Mouse (Mus musculus): ENCODE data around the gene D230025D16Rik. TPM values are rescaled to one million over a fixed set of nuclear protein-coding genes. Genes with fewer than 3 reads are reported as not detected.

The D230025D16Rik gene
- total and polyA plus RNA-seq, 2 experiments from 2014 or later, result 25.5 to 40.7 TPM

- Histone ChIP-seq H3K27ac (ENCODE audit: low read depth, low read length) (no peak overlapping the region), H3K27me3 (ENCODE audit: insufficient read depth, low read length) (peaks cover 29% of the 10 kb centered on the region), H3K9ac (peak overlapping the region; percentile 31; the same call in 1 of the 2 replicates), H3K9me3 (ENCODE audit: low read length) (no peaks in the 10 kb centered on the region), H3K4me3 (ENCODE audit: low read depth, low read length) (peak overlapping the region; percentile 19), H3K36me3 (ENCODE audit: insufficient read depth) (peaks cover 32% of the 10 kb centered on the region), H3K4me2 (ENCODE audit: low read depth) (peak overlapping the region; percentile 50), H3K4me1 (ENCODE audit: insufficient read depth) (0 out of 2 replicates have a peak, but pooled peaks cover 4% of the 10 kb centered on the region)
- 3% methylated on average over 28 of the region's 28 CpGs for WGBS
- DNase-seq (peak; percentile 75), ATAC-seq (peak; percentile 56)
- peak; percentile 57 for TF ChIP-seq CTCF (IDR thresholded peaks at IDR 0.05; ENCODE audit: low read depth)
Observed at GRCm38 (mm10) chr8:105278911-105279334, 54.0 kb downstream of the D230025D16Rik start.

- Histone ChIP-seq H3K4me3 (ENCODE audit: low read depth, low read length) (no peak overlapping the region), H3K27ac (ENCODE audit: low read depth, low read length) (no peak overlapping the region), H3K9ac (no peak overlapping the region), H3K4me1 (ENCODE audit: insufficient read depth) (peaks cover 4% of the 10 kb centered on the region; the same call in 1 of the 2 replicates), H3K36me3 (ENCODE audit: insufficient read depth) (peaks cover 42% of the 10 kb centered on the region), H3K4me2 (ENCODE audit: low read depth) (no peak overlapping the region), H3K9me3 (ENCODE audit: low read length) (no peaks in the 10 kb centered on the region), H3K27me3 (ENCODE audit: insufficient read depth, low read length) (peaks cover 14% of the 10 kb centered on the region)
- WGBS, result 71% methylated on average over 3 of the region's 3 CpGs
- DNase-seq, result no peak
- no peak for ATAC-seq
- no peak for TF ChIP-seq CTCF (IDR thresholded peaks at IDR 0.05; ENCODE audit: low read depth)
Observed at GRCm38 (mm10) chr8:105280567-105280966, 55.6 kb downstream of the D230025D16Rik start.

GRCm38 (mm10) chr8:105281821-105282220 lies 56.9 kb downstream of the D230025D16Rik start:
- no peak for TF ChIP-seq CTCF (IDR thresholded peaks at IDR 0.05; ENCODE audit: low read depth)
- no peak overlapping the region for H3K27ac ChIP-seq (ENCODE audit: low read depth, low read length)
- H3K4me1 ChIP-seq (ENCODE audit: insufficient read depth), result peaks cover 9% of the 10 kb centered on the region; the same call in 1 of the 2 replicates
- H3K9me3 ChIP-seq (ENCODE audit: low read length), result no peaks in the 10 kb centered on the region
- ATAC-seq (no peak), DNase-seq (no peak)
- peaks cover 13% of the 10 kb centered on the region for H3K27me3 ChIP-seq (ENCODE audit: insufficient read depth, low read length)
- peaks cover 42% of the 10 kb centered on the region for H3K36me3 ChIP-seq (ENCODE audit: insufficient read depth)
- no peak overlapping the region for H3K4me3 ChIP-seq (ENCODE audit: low read depth, low read length)
- no peak overlapping the region for H3K9ac ChIP-seq
- 92% methylated on average over 12 of the region's 12 CpGs for WGBS
- no peak overlapping the region for H3K4me2 ChIP-seq (ENCODE audit: low read depth)

- H3K9me3 ChIP-seq (ENCODE audit: low read length), result no peaks in the 10 kb centered on the region
- H3K4me3 ChIP-seq (ENCODE audit: low read depth, low read length), result no peak overlapping the region
- H3K27ac ChIP-seq (ENCODE audit: low read depth, low read length), result no peak overlapping the region
- peaks cover 13% of the 10 kb centered on the region; the same call in 1 of the 2 replicates for H3K4me1 ChIP-seq (ENCODE audit: insufficient read depth)
- peaks cover 9% of the 10 kb centered on the region for H3K27me3 ChIP-seq (ENCODE audit: insufficient read depth, low read length)
- DNase-seq (no peak), ATAC-seq (no peak)
- 85% methylated on average over 4 of the region's 4 CpGs for WGBS
- TF ChIP-seq CTCF (IDR thresholded peaks at IDR 0.05; ENCODE audit: low read depth), result no peak
- H3K4me2 ChIP-seq (ENCODE audit: low read depth), result no peak overlapping the region
- H3K9ac ChIP-seq, result no peak overlapping the region
- peaks cover 42% of the 10 kb centered on the region for H3K36me3 ChIP-seq (ENCODE audit: insufficient read depth)
Observed at GRCm38 (mm10) chr8:105282239-105282638, 57.3 kb downstream of the D230025D16Rik start.

- 26% methylated on average over 23 of the region's 23 CpGs for WGBS
- Histone ChIP-seq H3K27me3 (ENCODE audit: insufficient read depth, low read length) (peaks cover 4% of the 10 kb centered on the region; the same call in 1 of the 2 replicates), H3K9me3 (ENCODE audit: low read length) (no peaks in the 10 kb centered on the region), H3K27ac (ENCODE audit: low read depth, low read length) (no peak overlapping the region), H3K4me3 (ENCODE audit: low read depth, low read length) (no peak overlapping the region), H3K36me3 (ENCODE audit: insufficient read depth) (peaks cover 42% of the 10 kb centered on the region), H3K4me2 (ENCODE audit: low read depth) (no peak overlapping the region), H3K4me1 (ENCODE audit: insufficient read depth) (peaks cover 17% of the 10 kb centered on the region; the same call in 1 of the 2 replicates), H3K9ac (no peak overlapping the region)
- peak; percentile 73 for TF ChIP-seq CTCF (IDR thresholded peaks at IDR 0.05; ENCODE audit: low read depth)
- DNase-seq, result no peak
- no peak for ATAC-seq
Observed at GRCm38 (mm10) chr8:105283074-105283473, 58.1 kb downstream of the D230025D16Rik start.

- 49% methylated on average over 12 of the region's 12 CpGs for WGBS
- Histone ChIP-seq H3K27me3 (ENCODE audit: insufficient read depth, low read length) (no peaks in the 10 kb centered on the region), H3K4me1 (ENCODE audit: insufficient read depth) (peaks cover 22% of the 10 kb centered on the region), H3K27ac (ENCODE audit: low read depth, low read length) (no peak overlapping the region), H3K9ac (no peak overlapping the region), H3K4me2 (ENCODE audit: low read depth) (no peak overlapping the region), H3K4me3 (ENCODE audit: low read depth, low read length) (no peak overlapping the region), H3K36me3 (ENCODE audit: insufficient read depth) (peaks cover 35% of the 10 kb centered on the region), H3K9me3 (ENCODE audit: low read length) (no peaks in the 10 kb centered on the region)
- DNase-seq, result no peak
- ATAC-seq, result no peak
- TF ChIP-seq CTCF (IDR thresholded peaks at IDR 0.05; ENCODE audit: low read depth), result no peak
Observed at GRCm38 (mm10) chr8:105285514-105285913, 60.6 kb downstream of the D230025D16Rik start.

- Histone ChIP-seq H3K27me3 (ENCODE audit: insufficient read depth, low read length) (no peaks in the 10 kb centered on the region), H3K27ac (ENCODE audit: low read depth, low read length) (no peak overlapping the region), H3K4me1 (ENCODE audit: insufficient read depth) (peaks cover 29% of the 10 kb centered on the region), H3K9me3 (ENCODE audit: low read length) (no peaks in the 10 kb centered on the region), H3K4me2 (ENCODE audit: low read depth) (peak overlapping the region; percentile 69), H3K4me3 (ENCODE audit: low read depth, low read length) (no peak overlapping the region), H3K9ac (no peak overlapping the region), H3K36me3 (ENCODE audit: insufficient read depth) (peaks cover 28% of the 10 kb centered on the region)
- ATAC-seq (no peak), DNase-seq (no peak)
- WGBS, result 91% methylated on average over 4 of the region's 4 CpGs
- TF ChIP-seq CTCF (IDR thresholded peaks at IDR 0.05; ENCODE audit: low read depth), result no peak
Observed at GRCm38 (mm10) chr8:105286907-105287306, 62.0 kb downstream of the D230025D16Rik start.

Measured in forebrain, postnatal 0 days (tissue).